Mouse (Mus musculus) colon, adult 2 months (tissue): ENCODE measurements around the gene Enkur. TPM values are rescaled to one million over a fixed set of nuclear protein-coding genes. Genes with fewer than 3 reads are reported as not detected.

Source experiments
- polyA plus RNA-seq: library from polyadenylated mRNA; depleted of rRNA; stranded (reverse); fragments of >200 nt; gene quantifications from 2 replicates; pipeline ENCODE4 v1.2.3, GENCODE M21; 2012; rRNA removed

Gene Enkur
- polyA plus RNA-seq = 0.24 TPM in 1 of 2 replicates, not detected in the other

GRCm38 (mm10) chr2:21204912-21205830 lies at the start of gene Enkur, which contains the start of gene Thnsl1:
Gene Enkur, minus strand, starts transcription at chr2:21205365.
Gene Thnsl1, plus strand, starts transcription at chr2:21205724.

Other genes starting within 250 kb of the Enkur start
- gene Arhgap21, start 236.5 kb downstream of the Enkur start, polyA plus RNA-seq = 18.3 and 21.7 TPM in 2 replicates
- 1.9 TPM in 2 replicates for gene Thnsl1, start 359 bp upstream of the Enkur start, polyA plus RNA-seq
- 0.02 TPM in 2 replicates for gene Gpr158, start 162.2 kb upstream of the Enkur start, polyA plus RNA-seq